Mouse (Mus musculus): Measurements from ENCODE around the gene Cnot2.

Cnot2 gene

DNA sequence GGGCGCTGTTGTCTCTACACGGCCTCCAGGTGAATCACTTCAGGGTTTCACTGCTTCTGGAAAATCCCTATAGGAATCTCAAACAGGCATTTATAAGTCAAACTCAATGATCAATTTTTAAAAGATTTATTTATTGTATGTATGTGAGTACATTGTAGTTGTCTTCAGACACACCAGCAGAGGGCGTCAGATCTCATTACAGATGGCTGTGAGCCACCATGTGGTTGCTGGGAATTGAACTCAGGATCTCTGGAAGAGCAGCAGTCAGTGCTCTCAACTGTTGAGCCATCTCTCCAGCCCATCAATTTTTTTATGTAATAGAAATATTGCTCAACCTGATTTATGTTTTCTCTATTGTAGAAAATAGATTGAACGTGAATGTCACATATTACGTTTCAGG lies 100.3 kb downstream of the Cnot2 start:
- no peak for DNase-seq (ENCODE audit: low spot score in 2 of 2)

DNA sequence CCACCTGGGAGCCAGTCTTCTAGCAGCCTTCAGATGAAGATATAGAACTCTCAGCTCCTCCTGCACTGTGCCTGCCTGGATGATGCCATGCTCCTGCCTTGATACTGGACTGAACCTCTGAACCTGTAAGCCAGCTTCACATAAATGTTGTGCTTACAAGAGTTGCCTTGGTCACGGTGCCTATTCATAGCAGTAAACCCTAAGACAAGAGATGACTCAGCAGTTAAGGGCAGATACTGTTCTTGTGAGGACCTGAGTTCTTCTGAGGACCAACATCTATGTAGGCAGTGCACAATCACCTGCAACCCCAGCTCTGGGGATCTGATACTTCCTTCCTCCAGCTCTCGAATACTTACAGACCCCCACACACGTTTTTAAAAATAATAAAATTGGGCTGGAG lies 104.8 kb downstream of the Cnot2 start:
- no peak for DNase-seq (ENCODE audit: low spot score in 2 of 2)

DNA sequence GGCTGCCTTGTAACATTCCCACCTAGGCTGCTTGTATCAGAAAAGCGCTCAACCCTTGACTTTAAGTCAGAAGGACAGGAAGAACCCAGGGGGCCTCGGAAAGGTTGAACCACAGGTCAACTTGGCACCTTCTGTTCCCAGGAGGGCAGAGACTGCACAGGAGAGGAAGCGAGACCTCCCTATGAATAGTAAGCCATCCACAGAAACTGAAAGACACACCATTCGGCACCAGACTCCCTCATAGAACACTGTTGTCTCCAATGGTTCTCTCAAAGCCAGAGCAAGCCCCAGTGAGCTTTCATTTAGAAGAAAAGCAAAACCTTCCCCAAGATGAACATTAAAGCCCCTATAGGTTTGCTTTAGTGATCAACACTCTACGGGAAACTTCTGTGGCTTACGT lies 105.6 kb downstream of the Cnot2 start:
- no peak for DNase-seq (ENCODE audit: low spot score in 2 of 2)

DNA sequence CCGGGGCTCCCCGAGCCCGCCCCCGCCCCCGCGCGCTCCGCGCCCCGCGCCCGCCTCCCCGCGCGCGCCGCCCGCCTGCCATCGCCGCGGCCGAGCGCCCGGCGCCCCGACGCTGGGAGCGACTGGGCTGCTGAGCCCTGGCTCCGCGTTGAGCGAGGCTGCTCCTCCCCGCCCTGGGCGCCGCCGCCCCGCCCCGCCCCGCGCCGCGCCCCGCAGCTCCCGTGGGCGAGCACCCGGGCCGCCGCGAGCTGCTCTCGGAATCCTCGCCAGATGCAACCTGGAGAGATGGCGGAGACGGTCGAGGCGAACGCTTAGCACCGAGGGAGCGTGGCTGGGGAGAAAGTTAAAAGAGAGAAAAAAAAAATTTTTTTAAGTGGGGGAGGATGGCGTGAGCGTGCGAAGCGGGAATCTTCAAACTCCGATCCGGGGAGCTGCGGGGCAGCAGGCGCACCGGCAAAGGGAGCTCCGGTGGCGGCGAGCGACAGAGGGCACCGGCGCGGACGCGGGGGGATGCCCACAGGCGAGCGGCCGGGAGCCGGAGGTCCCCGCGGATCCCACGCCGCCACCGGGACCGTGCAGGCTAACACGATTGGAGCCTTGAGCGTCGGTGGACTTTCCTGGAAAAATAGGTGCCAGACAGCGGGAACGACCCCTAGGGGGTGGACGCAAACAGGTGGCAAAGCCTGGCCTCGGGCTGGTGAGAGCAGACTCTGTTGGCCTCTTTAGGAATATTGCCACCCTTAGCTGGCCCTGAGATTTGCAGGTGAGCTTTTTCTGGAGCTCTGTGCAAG lies 107.4 kb downstream of the Cnot2 start, which contains the start of gene Kcnmb4:
Gene Kcnmb4, minus strand, starts transcription at position 120 of the 791 bp plus-strand sequence.
- no peak for DNase-seq (ENCODE audit: low spot score in 2 of 2)

DNA sequence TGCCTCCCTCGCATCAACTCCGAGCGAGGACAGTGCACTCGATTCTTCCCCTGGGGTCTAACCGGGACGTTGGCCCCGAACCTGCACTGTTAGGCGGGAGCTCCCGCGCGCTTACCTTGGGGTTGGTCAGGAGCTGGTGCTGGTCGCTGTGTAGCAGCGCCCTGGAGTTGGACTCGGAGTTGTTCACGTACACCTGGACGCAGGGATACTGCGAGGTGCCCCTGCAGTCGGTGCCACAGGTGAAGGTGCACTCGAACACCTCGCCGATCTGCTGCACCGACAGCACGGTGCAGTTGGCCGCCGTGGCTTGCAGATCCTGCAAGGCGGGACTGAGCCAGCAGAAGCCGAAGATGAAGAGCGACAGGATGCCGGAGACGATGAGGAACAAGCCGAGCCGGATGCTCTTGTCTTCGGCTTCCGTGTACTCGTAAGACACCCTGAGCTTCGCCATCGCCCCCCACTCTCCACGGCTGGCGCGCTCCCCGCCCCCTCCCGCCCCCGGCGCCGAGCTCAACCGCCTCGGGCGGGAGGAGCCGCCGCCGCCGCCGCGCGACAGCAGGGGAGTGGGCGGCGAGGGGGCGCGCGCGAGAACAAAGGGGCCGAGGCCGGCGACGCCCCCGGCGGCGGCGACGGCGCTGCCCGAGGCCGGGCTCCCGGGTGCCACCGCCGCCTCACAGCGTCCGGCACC lies 108.1 kb downstream of the Cnot2 start:
- DNase-seq (ENCODE audit: low spot score in 2 of 2), result no peak

DNA sequence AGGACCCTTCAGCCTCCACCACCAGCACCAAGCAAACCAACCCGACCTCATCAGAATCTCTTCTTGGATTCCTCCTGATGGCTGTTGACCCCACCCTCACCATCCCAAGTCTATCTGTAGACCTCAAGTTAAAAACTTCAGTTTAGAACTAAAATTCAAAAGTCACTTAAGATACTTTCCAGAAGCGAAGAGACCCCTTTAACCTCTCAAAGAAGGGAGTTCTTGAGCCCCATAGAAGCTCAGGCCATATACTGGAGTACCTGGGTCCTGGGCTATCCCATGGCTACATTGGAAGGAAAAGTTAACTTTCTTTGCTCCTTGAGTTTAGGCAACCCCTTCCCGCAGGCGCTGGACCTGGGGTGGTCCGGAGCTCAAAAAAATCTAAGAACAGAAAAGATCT lies 108.7 kb downstream of the Cnot2 start:
- DNase-seq (ENCODE audit: low spot score in 2 of 2), result no peak

DNA sequence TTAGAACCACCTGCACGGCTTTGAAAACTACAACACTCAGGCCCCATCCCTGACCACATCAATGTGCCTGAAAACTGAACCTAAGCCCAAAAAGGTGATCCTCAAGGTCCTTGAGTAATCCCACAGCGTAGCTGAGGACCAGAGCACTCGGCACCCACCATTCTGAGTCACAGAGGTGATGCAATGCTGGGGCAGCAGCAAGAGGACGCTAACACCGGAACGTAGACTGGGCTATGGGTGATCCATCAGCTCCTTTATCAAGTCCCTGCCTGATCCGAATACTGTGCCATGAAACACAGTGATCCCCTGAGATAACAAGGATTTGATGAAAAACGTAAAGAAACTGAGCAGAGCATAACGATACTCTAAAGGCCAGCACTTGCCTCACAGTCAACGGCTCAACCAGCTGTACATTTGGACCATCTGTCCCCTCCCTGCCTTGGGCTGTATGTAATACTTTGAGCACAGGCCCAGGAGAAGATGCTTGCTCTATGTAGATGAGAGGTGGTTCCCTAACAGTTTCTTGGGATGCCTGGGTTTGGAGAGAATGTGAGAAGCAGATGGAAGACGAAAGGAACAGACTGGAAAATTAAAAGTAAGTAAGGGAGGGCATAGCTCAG lies 110.9 kb downstream of the Cnot2 start:
- DNase-seq (ENCODE audit: low spot score in 2 of 2), result no peak

DNA sequence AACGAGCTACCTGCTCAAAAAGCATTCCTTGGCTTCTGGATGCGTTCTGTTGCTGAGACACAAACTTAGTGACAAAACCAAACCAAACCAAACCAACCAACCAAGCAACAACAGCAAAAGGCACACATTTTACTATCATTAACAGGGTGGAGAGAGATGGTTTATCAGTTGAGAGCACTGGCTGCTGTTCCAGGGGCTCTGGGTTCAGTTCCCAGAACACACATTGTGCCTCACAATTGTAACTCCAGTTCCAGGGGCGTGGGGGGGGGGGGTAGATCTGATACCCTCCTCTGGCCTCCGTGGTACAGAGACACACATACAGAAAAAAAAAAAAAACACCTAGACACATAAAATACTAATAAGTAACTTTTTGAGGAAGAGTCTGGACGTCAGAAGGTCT lies 113.2 kb downstream of the Cnot2 start:
- DNase-seq (ENCODE audit: low spot score in 2 of 2), result no peak

DNA sequence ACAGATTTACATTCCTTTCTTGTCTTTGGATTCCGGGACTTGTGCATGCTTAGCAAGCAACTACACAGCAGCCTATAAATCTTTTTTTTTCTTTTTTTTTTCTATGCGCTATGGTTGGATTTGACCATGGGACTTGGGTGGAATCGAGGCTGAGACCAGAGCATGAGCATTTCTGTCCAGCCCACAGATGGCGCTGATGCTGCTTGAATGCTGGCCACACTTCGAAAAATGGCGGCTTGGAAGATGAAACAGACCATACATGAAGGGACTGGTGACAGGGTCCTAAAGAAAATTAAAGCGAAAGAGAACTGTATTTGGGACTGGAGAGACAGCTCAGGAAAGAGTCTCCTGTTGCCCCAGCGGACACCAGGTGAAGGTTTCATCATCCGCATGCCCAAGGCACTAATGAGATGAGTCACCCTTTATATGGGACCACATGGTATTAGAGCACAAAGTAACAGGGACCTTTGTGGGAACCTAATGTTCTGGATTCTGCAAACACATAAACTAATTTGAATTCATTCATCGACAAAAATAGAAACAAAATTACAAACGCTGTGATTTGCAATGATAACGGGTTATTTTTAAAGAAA lies 117.5 kb downstream of the Cnot2 start:
- no peak for DNase-seq (ENCODE audit: low spot score in 2 of 2)

DNA sequence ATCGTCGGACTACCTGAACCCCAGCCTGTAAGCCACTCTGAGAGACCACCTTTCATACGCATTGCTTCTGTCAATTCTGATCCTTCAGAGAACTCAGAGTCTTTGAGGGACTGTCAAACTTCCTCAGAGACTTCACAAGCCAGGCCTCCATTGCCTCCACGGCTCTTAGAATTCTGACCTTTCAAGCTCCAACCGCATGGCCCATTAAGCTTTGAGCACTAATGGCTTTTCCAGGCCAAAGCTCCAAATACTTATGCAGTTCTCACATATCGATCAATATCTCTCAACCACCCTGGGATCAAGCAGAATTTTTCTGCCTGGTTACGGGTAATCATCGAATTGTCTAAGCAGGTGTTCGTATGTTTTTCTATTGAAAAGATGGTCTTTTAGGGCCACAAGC lies 119.9 kb downstream of the Cnot2 start:
- no peak for DNase-seq (ENCODE audit: low spot score in 2 of 2)

DNA sequence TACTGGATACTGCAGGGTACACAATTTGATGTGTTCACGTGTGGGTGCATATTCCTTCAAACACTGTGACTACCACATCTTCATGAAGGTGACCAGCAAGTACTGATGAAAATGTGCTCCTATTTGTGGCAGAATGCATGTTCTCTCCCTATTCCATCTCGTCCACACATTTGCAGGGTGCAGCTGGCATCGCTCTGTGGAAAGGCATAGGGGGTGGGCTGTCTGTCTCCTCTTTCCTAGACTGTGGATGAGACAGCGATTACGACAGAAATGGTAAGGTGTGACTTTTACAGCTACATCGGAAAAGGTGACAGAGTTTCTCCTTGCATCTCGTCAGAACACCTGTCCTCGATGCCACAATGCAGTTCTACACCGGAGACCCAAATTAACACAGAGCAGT lies 122.5 kb downstream of the Cnot2 start:
- DNase-seq (ENCODE audit: low spot score in 2 of 2), result no peak

DNA sequence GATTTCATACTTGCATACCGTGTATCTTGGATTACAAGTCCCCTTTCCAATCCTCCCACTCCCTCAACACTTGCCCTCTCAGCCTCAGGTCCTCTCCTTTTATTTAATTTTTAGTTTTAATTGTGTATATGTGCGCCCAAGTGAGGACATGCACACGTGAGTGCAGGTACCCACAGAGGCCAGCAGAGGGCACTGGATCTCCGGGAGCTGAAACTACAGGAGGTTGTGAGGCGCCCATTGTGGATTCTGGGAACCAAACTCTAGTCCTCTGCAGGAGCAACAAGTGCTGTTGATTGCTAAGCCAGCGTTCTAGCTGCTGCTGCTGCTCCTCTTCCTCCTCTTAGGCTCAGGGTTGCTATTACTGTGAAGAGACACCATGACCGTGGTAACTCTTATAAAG lies 128.5 kb downstream of the Cnot2 start:
- no peak for DNase-seq (ENCODE audit: low spot score in 2 of 2)

DNA sequence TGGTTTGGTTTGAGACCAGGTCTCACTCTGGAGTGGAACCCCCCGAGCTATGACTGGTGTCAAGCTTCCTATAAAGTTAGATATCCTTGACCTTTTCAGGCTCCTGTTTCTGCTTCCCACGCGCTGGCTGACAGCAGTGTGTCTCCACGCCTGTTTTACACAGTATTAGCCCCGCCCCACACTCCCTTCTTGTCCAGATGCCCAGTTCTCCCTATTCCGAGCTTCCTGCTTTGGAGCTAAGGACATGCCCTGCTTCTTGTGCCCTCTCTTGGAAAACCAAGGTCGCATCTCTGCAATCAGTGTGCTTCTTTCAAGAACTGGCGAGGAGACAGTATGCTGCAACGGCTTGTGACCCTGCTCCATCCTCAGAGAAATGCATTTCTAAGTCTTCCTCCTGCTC lies 130.7 kb downstream of the Cnot2 start:
- DNase-seq (ENCODE audit: low spot score in 2 of 2), result no peak

DNA sequence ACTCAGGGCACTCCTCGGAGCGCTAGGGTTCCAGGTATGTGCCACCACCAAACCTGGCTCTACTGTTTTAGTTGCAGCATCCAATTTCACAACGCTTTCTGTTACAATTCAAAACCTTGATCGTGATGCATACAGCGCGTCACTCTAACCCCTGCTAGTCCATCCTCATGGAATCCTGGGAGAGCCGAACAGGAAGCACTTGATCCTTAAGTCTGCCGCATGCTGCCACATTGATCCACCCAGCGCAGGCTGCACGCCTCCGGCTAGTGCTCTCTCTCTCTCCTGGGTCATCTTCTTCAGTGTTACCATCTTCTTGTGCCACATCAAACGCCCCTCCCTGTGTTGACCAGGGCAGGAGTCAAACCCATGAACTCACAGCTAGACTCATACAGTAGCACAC lies 133.1 kb downstream of the Cnot2 start:
- no peak for DNase-seq (ENCODE audit: low spot score in 2 of 2)

DNA sequence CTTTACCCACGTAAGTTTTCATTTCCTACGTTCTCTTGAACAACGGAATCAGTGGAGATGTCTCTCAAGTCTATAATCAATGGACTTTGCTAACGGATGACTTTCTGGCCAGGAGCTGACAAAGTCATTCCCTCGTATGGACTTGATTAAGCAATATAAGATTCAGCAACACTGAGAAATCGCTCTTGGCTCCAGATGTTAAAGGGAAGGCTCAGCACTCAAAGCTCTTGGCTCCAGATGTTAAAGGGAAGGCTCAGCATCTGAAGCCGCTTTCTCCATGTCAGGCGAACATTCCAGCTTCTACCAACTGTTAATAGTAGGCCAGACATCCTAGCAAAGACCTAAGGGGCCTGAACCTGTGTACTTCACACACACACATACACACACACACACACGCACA lies 134.1 kb downstream of the Cnot2 start:
- no peak for DNase-seq (ENCODE audit: low spot score in 2 of 2)

DNA sequence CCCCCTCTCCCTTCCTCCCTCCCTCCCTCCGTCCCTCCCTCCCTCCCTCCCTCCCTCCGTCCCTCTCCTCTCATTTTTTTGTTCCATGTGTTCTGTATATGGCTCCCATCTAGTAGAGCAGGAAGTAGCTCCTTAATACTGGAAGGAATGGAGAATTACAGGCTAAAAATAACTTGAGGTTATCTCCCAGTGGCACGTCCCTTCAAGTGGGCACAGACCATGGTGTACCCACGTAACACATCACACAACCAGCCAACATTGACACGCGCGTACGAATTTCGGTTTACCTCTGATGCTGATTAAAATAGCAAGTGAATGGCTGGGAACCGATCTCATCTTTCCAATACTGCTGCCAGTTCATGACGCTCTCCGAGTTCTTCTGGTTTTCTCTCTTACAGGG lies 135.3 kb downstream of the Cnot2 start:
- DNase-seq (ENCODE audit: low spot score in 2 of 2), result no peak

DNA sequence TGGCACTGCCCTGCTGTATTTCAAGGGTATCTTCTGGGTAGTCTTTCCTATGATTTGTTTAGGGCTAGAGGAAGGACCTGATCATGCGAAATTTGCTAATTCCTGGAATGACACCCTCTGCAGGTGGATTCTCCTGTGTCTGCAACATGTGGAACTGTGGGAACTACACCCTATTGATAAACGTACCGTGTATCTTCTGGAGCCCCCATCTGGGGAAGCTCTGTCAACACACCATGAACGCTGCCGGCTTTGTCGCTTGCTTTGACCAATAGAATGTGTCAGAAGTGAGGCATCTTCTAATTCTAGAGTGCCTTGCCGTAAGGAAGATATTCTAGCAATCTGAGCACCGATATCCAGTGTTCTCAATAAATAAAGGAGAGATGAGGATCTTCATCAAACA lies 136.5 kb downstream of the Cnot2 start:
- DNase-seq (ENCODE audit: low spot score in 2 of 2), result no peak

DNA sequence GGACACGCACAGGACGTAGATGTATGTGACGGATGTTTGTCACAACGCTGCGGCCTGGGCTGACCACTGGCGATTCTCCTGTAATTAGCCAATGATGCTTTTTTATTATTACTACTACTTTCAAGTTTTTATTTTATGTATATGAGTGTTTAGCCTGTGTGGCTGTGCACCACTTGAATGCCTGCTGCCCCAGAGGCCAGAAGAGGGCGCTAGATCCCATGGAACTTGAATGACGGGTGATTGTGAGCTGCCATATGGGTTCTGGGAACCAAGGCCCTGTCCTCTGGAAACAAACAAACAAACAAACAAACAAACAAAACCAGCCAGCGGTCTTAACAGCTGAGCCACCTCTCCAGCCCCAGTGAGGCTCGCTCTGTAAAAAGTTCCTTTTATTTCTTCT lies 136.9 kb downstream of the Cnot2 start:
- DNase-seq (ENCODE audit: low spot score in 2 of 2), result no peak

DNA sequence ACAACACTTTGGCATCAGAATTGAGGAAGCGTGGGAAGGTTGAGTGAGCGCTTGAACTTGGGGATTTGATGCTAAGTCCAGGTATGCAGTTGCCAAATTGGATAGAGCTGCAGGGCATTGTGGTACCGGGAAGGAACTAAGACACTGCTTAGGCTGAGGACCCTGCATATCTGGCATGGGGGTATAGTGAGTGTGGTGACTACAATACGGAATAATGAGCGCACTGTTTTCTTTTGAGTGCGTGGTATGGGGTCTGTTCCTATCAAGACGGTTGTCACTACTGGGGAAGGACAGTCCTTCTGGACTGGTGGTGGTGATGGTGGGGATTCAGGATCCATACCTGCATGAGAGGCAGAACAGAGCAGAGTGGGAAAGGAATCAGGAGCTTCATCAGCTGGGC lies 140.4 kb downstream of the Cnot2 start:
- no peak for DNase-seq (ENCODE audit: low spot score in 2 of 2)

DNA sequence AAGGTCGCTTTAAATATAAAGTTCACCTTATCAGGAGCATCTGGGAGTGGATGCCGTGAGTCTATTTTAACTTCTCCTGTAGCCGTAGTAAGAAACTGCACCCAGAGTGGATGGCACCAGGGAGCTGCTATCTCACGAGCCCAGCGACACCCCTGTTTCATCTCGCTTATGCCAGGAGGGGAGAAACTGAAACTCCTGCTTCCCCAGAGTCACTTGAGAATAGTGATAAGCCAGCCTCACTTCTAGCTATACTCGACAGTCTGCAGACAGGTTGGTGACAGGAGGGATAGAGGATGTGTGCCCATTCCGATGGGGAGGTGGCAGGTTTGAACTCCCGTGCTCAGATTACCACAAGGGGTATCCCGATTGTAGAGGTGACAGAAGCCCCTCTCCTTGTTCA lies 141.2 kb downstream of the Cnot2 start:
- no peak for DNase-seq (ENCODE audit: low spot score in 2 of 2)

DNA sequence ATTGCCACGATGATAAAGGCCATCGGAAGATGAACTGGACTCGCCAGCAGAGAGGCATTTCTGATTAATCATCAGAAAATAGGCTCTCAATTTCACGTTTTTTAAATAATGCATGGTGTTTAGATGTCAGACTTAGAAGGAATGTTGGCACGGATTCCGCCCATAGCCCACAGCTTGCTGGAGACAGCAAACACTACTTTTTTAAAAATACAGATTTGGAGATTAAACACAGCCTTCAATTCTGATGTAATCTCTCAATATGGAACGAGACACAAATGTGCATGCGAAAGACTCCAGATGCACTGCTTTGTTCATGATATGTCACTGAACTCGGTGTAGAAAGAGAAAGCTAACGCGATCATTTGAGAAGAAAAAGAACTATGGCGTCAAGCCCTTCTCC lies 145.9 kb downstream of the Cnot2 start:
- no peak for DNase-seq (ENCODE audit: low spot score in 2 of 2)
